Mouse (Mus musculus): ENCODE data around the gene Edc3. TPM values are rescaled to one million over a fixed set of nuclear protein-coding genes. Genes with fewer than 3 reads are reported as not detected.

Edc3 gene
- total and polyA plus RNA-seq, 3 experiments: 5.3 to 5.7 (median 5.5) TPM

GRCm38 (mm10) chr9:57688606-57689005, 19.7 kb upstream of the Edc3 start:
- 71% methylated on average over 2 of the region's 2 CpGs for WGBS
- Histone ChIP-seq H3K27me3 (ENCODE audit: control insufficient read depth, insufficient read depth, low read length) (no peaks in the 10 kb centered on the region), H3K36me3 (ENCODE audit: control insufficient read depth, insufficient read depth, low read length) (no peaks in the 10 kb centered on the region), H3K4me3 (no peak overlapping the region), H3K79me2 (replicated peaks; ENCODE audit: control insufficient read depth, insufficient read depth, low read length) (no peaks in the 10 kb centered on the region), H3K9ac (ENCODE audit: low read depth, low read length) (no peak overlapping the region), H3K27ac (no peak overlapping the region), H3K4me1 (ENCODE audit: control insufficient read depth, insufficient read depth, low read length) (no peaks in the 10 kb centered on the region)
- TF ChIP-seq EP300 (IDR thresholded peaks at IDR 0.05; ENCODE audit: insufficient read depth, low read depth, low read length) (no peak), POLR2A (IDR thresholded peaks at IDR 0.05; ENCODE audit: insufficient read depth, low read depth, low read length) (no peak)
- intact Hi-C loops (cut with DNase I): no loop called here
- no peak for DNase-seq

DNA sequence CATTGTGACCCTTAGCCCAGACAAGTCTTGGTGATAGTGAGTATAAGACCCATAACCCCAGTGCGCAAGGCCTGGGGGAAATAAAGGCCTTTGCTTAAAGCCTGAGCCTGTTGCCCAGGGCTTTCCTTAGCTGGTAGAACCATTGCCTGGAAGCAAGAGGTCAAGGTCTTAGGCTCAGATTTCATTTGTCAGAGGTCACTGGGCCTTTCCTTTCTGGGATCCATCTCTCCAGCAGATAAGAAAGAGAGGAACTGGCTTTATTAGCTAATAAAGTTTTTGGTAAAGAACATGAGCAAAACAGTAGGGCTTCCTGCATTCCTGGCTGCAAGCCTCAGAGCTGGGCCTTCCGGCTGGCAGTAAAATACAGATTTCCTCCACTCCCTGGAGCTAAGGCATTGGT, 14.2 kb upstream of the Edc3 start:
- intact Hi-C loops (cut with DNase I): no loop called here
- 72% methylated on average over 2 of the region's 2 CpGs for WGBS
- TF ChIP-seq POLR2A (IDR thresholded peaks at IDR 0.05; ENCODE audit: insufficient read depth, low read depth, low read length) (no peak), CTCF (IDR thresholded peaks at IDR 0.05) (no peak), EP300 (IDR thresholded peaks at IDR 0.05; ENCODE audit: insufficient read depth, low read depth, low read length) (0 out of 2 replicates have a peak, but pooled peaks have one; percentile 32)
- peak in 1 of 2 experiments; percentile 12 for DNase-seq
- no peak overlapping the region for H3K4me3 ChIP-seq
- no peaks in the 10 kb centered on the region for H3K79me2 ChIP-seq (replicated peaks; ENCODE audit: control insufficient read depth, insufficient read depth, low read length)
- no peak overlapping the region for H3K9ac ChIP-seq (ENCODE audit: low read depth, low read length)
- peak overlapping the region; percentile 26 for H3K27ac ChIP-seq
- H3K4me1 ChIP-seq (ENCODE audit: control insufficient read depth, insufficient read depth, low read length): peaks cover 7% of the 10 kb centered on the region
- H3K36me3 ChIP-seq (ENCODE audit: control insufficient read depth, insufficient read depth, low read length): no peaks in the 10 kb centered on the region
- 0 out of 2 replicates have a peak, but pooled peaks cover 2% of the 10 kb centered on the region for H3K27me3 ChIP-seq (ENCODE audit: control insufficient read depth, insufficient read depth, low read length)

DNA sequence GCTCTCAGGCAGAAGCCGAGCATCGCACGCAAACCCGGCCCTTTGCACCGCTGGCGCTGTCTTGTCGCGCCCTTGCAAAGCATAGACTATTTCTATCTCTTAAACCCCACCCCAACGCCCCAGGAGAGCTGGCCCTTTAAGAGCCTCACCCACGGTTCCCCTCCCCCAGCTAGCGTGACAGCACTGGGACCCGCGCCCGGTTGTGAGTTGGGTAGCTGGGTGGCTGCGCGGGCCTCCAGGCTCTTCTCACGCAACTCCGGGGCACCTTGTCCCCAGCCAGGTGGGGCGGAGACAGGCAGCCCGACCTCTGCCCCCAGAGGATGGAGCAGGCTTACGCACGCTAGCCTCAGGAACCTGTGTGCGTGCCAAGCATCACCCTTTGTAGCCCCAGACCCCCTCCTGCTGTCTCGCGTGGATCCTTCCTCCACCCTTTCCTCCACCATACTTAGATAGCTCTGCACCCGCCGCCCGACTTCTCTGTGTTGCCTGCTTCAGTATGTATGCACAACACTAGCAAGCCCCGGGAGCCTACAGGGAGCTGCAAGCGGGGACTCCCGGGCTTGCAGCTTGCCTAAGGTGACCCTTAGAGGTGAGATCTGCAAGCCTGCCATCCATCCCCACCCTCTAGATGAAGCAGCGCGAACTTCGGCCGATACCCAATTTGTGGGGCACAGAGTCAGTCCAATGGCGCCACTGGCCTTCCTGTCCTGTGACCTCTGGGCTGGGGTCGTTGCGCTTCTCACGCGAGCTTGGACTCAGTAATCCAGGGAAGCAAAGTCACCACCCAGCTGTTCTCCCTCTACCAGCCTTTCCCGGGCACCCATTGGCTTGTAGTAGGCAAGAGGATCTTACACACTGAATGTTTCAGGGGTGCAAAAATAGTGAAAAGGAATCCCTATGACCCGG, 11.7 kb upstream of the Edc3 start:
- Histone ChIP-seq H3K4me3 (peak overlapping the region; percentile 47), H3K79me2 (replicated peaks; ENCODE audit: control insufficient read depth, insufficient read depth, low read length) (no peaks in the 10 kb centered on the region), H3K36me3 (ENCODE audit: control insufficient read depth, insufficient read depth, low read length) (no peaks in the 10 kb centered on the region), H3K27me3 (ENCODE audit: control insufficient read depth, insufficient read depth, low read length) (0 out of 2 replicates have a peak, but pooled peaks cover 2% of the 10 kb centered on the region), H3K27ac (no peak overlapping the region), H3K4me1 (ENCODE audit: control insufficient read depth, insufficient read depth, low read length) (peaks cover 7% of the 10 kb centered on the region), H3K9ac (ENCODE audit: low read depth, low read length) (peak overlapping the region; percentile 57)
- WGBS: 4% methylated on average over 42 of the region's 42 CpGs
- intact Hi-C loops (cut with DNase I): no loop called here
- TF ChIP-seq POLR2A (IDR thresholded peaks at IDR 0.05; ENCODE audit: insufficient read depth, low read depth, low read length): no peak
- TF ChIP-seq CTCF (IDR thresholded peaks at IDR 0.05): no peak
- no peak for TF ChIP-seq EP300 (IDR thresholded peaks at IDR 0.05; ENCODE audit: insufficient read depth, low read depth, low read length)
- DNase-seq: peak; percentile 48 to 62

- WGBS: 30% methylated on average over 4 of the region's 4 CpGs
- DNase-seq: no peak
- Histone ChIP-seq H3K36me3 (ENCODE audit: control insufficient read depth, insufficient read depth, low read length) (no peaks in the 10 kb centered on the region), H3K4me3 (no peak overlapping the region), H3K27me3 (ENCODE audit: control insufficient read depth, insufficient read depth, low read length) (0 out of 2 replicates have a peak, but pooled peaks cover 2% of the 10 kb centered on the region), H3K27ac (no peak overlapping the region), H3K9ac (ENCODE audit: low read depth, low read length) (no peak overlapping the region), H3K4me1 (ENCODE audit: control insufficient read depth, insufficient read depth, low read length) (peaks cover 7% of the 10 kb centered on the region), H3K79me2 (replicated peaks; ENCODE audit: control insufficient read depth, insufficient read depth, low read length) (no peaks in the 10 kb centered on the region)
- intact Hi-C loops (cut with DNase I): no loop called here
- TF ChIP-seq POLR2A (IDR thresholded peaks at IDR 0.05; ENCODE audit: insufficient read depth, low read depth, low read length) (no peak), CTCF (IDR thresholded peaks at IDR 0.05) (no peak), EP300 (IDR thresholded peaks at IDR 0.05; ENCODE audit: insufficient read depth, low read depth, low read length) (no peak)
These were observed 11.0 kb upstream of the Edc3 start for GRCm38 (mm10) chr9:57697380-57697779.

DNA sequence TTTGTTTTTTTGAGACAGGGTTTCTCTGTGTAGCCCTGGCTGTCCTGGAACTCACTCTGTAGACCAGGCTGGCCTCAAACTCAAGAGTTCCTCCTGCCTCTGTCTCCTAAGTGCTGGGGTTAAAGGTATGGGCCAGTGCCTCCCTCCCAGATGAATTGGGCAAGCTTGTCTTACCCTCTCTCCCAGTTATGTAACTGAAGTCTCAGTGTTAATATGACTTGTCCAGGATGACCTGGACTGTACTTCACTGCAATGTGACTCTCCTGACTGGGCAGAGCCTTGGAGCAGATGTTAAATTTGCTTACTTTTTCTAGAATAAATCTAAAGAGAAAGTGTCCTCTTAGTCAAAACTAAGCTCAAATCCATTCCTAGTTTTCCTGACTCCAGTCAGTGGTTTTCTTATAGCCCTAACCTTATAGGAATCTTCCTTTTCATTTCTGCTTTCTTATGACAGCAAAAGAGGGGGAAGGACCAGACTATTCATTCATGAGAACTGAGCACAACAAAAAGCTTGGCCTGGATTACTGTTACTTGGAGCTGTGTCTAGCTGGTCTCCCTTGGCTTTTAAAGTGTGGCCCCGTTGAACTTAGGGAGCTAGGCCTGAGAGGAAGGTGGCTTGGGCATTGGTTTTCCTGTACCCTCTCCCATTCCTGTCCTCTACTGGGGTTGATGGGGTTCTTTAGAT, 9.7 kb upstream of the Edc3 start:
- intact Hi-C loops (cut with DNase I): no loop called here
- TF ChIP-seq EP300 (IDR thresholded peaks at IDR 0.05; ENCODE audit: insufficient read depth, low read depth, low read length) (no peak), POLR2A (IDR thresholded peaks at IDR 0.05; ENCODE audit: insufficient read depth, low read depth, low read length) (no peak), CTCF (IDR thresholded peaks at IDR 0.05) (no peak)
- Histone ChIP-seq H3K4me1 (ENCODE audit: control insufficient read depth, insufficient read depth, low read length) (peaks cover 7% of the 10 kb centered on the region), H3K27me3 (ENCODE audit: control insufficient read depth, insufficient read depth, low read length) (0 out of 2 replicates have a peak, but pooled peaks cover 2% of the 10 kb centered on the region), H3K9ac (ENCODE audit: low read depth, low read length) (no peak overlapping the region), H3K36me3 (ENCODE audit: control insufficient read depth, insufficient read depth, low read length) (no peaks in the 10 kb centered on the region), H3K79me2 (replicated peaks; ENCODE audit: control insufficient read depth, insufficient read depth, low read length) (no peaks in the 10 kb centered on the region), H3K4me3 (no peak overlapping the region), H3K27ac (no peak overlapping the region)
- no peak for DNase-seq
- WGBS: 59% methylated on average over 1 of the region's 1 CpGs
